Mouse (Mus musculus): Measurements from ENCODE around the gene Zyx.

GRCm38 (mm10) chr6:42385635-42386034, 36.2 kb downstream of the Zyx start:
- no peak for TF ChIP-seq CHD2 (IDR thresholded peaks at IDR 0.05; ENCODE audit: low read depth, low read length)
- no peak for TF ChIP-seq HCFC1 (IDR thresholded peaks at IDR 0.05; ENCODE audit: borderline replicate concordance, insufficient read depth, low read length)
